Mouse (Mus musculus) small intestine, adult 2 months (tissue): Measurements from ENCODE around the gene Shroom4.

ENCODE experiments used
- CTCF ChIP-seq: fragments of 200-500 bp; IDR thresholded peaks from 2 replicates; pipeline ENCODE4 v1.5.1; 2012; ENCODE audit warnings: low read depth, mild to moderate bottlenecking, control low read depth, inconsistent platforms, low read length, moderate library complexity, mixed read lengths; ENCODE audit not compliant: insufficient replicate concordance, insufficient read length; ENCODE audit errors: extremely low read depth
- POLR2A ChIP-seq: fragments of 200-500 bp; IDR thresholded peaks from 2 replicates; pipeline ENCODE4 v1.6.1; 2012; ENCODE audit warnings: low read depth, mild to moderate bottlenecking, control low read depth, inconsistent platforms, low read length, moderate library complexity

DNA sequence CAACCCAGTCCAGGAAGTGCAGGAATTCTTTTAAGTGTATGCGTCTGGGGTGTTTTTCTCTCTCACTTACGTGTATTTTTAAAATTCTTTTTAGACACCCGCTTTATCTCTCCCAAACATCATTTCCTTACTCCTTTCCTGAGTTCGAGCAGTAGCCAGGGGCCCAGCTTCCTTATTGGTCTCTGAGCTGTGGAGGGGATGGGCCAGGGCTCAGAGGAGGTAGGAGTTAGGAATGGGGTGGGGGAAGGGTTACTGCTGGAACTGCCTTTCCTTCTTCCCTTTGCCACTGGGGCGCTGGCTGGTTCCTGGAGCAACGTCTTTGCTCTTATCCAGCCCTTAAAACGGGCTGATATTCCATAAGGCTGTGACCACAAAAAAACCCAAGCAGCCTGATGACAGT lies 177.3 kb downstream of the Shroom4 start:
- TF ChIP-seq CTCF (no peak), POLR2A (no peak)
